Mouse (Mus musculus) retina, postnatal 1 day (tissue): ENCODE results near the gene 6330403K07Rik.

ENCODE experiments used
- DNase-seq: peaks from one replicate; pipeline ENCODE4 v3.0.0-alpha.2; 2012

Gene 6330403K07Rik

GRCm38 (mm10) chr11:70982030-70982429, 51.3 kb downstream of the 6330403K07Rik start:
- DNase-seq = no peak
